Mouse (Mus musculus) kidney, postnatal 0 days (tissue): Measurements from ENCODE around the gene Txndc11. TPM values are rescaled to one million over a fixed set of nuclear protein-coding genes. Genes with fewer than 3 reads are reported as not detected.

Source experiments
- ATAC-seq: fragments of 200-750 bp; cut with Nextera tagmentation; replicated peaks from 2 replicates; pipeline ENCODE4 v1.8.0; 2017; ENCODE audit warnings: low read depth, moderate number of reproducible peaks, moderate TSS enrichment, moderate library complexity; ENCODE audit not compliant: low FRiP score
- DNase-seq: peaks from one replicate; pipeline ENCODE4 v3.0.0-alpha.2; 2016; ENCODE audit warnings: low spot score
- H3K27ac ChIP-seq: fragments of 300-500 bp; sonication (generic); 2 replicates; pipeline ENCODE4 v1.5.1; 2014; ENCODE audit warnings: mild to moderate bottlenecking
- H3K27me3 ChIP-seq: fragments of 300-500 bp; sonication (generic); 2 replicates; pipeline ENCODE4 v1.6.1; 2014; ENCODE audit warnings: low read length, mixed read lengths; ENCODE audit not compliant: insufficient read depth
- H3K36me3 ChIP-seq: fragments of 300-500 bp; sonication (generic); 2 replicates; pipeline ENCODE4 v1.6.1; 2014; ENCODE audit warnings: low read length, mixed read lengths; ENCODE audit not compliant: insufficient read depth
- H3K4me1 ChIP-seq: fragments of 300-500 bp; sonication (generic); replicated peaks from 2 replicates; pipeline ENCODE4 v1.6.1; 2014; ENCODE audit warnings: antibody characterized with exemption, low read length, mixed read lengths; ENCODE audit not compliant: insufficient read depth
- H3K4me2 ChIP-seq: fragments of 300-500 bp; sonication (generic); 2 replicates; pipeline ENCODE4 v1.6.1; 2014; ENCODE audit warnings: mild to moderate bottlenecking, low read length, moderate library complexity, mixed read lengths
- H3K4me3 ChIP-seq: fragments of 300-500 bp; sonication (generic); replicated peaks from 2 replicates; pipeline ENCODE4 v1.5.1; 2014; ENCODE audit warnings: low read depth, low read length
- H3K9ac ChIP-seq: fragments of 300-500 bp; sonication (generic); 2 replicates; pipeline ENCODE4 v1.6.1; 2014; ENCODE audit warnings: low read depth, low read length
- H3K9me3 ChIP-seq: fragments of 300-500 bp; sonication (generic); replicated peaks from 2 replicates; pipeline ENCODE4 v1.6.1; 2016; ENCODE audit warnings: low read length, inconsistent platforms, mixed read lengths
- CTCF ChIP-seq: IDR thresholded peaks from 2 replicates; pipeline ENCODE4 v1.5.1; 2016; ENCODE audit warnings: antibody characterized with exemption, low read depth, mild to moderate bottlenecking, moderate library complexity
- WGBS: fragments of 180-500 bp; shearing (Covaris S2); extraction: QIAGEN DNeasy Blood & Tissue Kit; methylation state at CpG from one replicate; pipeline ENCODE4 v1.1.7; 2014; 5-methylcytosine and 5-hydroxymethylcytosine counted together
- polyA plus RNA-seq: library from polyadenylated mRNA; unstranded; fragments of >200 nt; fragmentation: Nextera tagmentation; extraction: Ambion mirVana; gene quantifications from 2 replicates; pipeline ENCODE4 v1.2.1, GENCODE M21; 2015

Txndc11 gene
- polyA plus RNA-seq, 1 experiment from 2014 or later = 33.3 TPM

GRCm38 (mm10) chr16:11068666-11069065 lies 65.8 kb downstream of the Txndc11 start:
- Histone ChIP-seq H3K9me3 (no peaks in the 10 kb centered on the region), H3K27me3 (no peaks in the 10 kb centered on the region), H3K4me2 (no peak overlapping the region), H3K9ac (no peak overlapping the region), H3K36me3 (peaks cover 9% of the 10 kb centered on the region), H3K4me1 (peaks cover 21% of the 10 kb centered on the region), H3K4me3 (no peak overlapping the region), H3K27ac (0 out of 2 replicates have a peak overlapping the region, but pooled peaks have one; percentile 56)
- WGBS = 94% methylated on average over 3 of the region's 3 CpGs
- no peak for TF ChIP-seq CTCF
- DNase-seq = no peak
- no peak for ATAC-seq

DNA sequence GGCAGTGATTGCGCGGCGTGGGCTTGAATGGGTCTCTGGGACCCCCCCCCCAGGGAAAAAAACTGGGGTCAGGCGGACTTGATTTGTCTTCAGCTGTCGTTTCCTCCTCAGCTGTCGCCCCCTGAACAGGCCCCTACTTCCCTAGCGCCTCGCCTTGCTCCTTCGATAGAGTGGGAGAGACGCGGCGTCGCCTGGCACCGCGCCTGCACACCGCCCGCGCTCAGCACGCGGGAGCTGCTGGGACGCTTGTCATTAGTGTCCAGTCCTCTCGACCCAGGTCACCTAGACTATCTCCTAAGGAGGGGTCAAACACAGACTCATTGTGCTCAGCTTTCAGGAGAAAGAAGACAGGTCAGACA lies 67.6 kb downstream of the Txndc11 start:
- ATAC-seq = no peak
- H3K27me3 ChIP-seq = no peaks in the 10 kb centered on the region
- no peak for TF ChIP-seq CTCF
- peak overlapping the region; percentile 94 for H3K27ac ChIP-seq
- H3K4me2 ChIP-seq = peak overlapping the region; percentile 92
- H3K36me3 ChIP-seq = no peaks in the 10 kb centered on the region
- WGBS = under 1% methylated on average over 22 of the region's 22 CpGs
- H3K9me3 ChIP-seq = no peaks in the 10 kb centered on the region
- DNase-seq = peak; percentile 74
- H3K4me1 ChIP-seq = peaks cover 27% of the 10 kb centered on the region
- H3K9ac ChIP-seq = peak overlapping the region; percentile 90
- H3K4me3 ChIP-seq = peak overlapping the region; percentile 73

DNA sequence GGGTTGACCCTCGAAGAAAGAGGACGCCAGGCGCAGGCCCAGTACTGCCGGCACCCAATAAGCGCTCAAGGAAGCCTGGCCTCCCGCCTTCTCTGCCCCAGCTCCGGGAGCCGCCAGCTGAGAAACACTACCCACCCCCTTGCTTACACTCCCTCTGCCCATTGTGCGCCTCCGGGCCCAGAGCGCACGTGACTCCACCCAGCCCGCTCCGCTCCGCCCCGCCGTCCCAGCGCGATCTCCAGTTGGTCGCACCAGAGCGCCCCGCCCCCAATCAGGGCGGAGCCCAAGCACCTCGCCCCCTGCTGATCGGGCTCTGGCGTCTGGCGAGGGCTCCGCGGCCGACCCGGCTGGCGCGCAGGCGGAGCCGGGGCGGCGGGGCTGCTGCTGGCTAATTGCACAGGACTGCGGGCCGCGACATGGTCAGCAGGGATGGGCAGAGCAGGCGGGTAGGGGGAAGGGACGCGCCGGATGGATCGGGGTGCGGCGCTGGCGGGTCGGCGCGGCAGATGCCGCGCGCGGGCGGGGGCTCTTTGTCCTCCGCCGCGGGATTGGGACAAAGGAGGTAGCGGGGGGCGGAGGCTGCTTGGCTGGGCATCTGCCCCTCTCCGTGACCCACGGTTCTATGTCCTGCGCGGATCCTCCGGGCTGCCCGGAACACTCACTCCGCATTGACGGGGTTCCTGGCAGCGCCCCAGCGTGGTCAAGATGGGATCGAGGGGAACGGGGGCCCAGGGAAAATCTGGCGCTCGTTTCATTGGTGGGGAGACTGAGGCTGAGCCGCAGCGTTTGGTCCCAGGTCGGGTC lies 68.2 kb downstream of the Txndc11 start, which contains the start of gene Litaf:
Gene Litaf, minus strand, starts transcription at position 129 of the 804 bp plus-strand sequence.
- H3K27me3 ChIP-seq = no peaks in the 10 kb centered on the region
- H3K9me3 ChIP-seq = no peaks in the 10 kb centered on the region
- peak within 1 kb of the TSS; percentile 73 for H3K4me3 ChIP-seq
- H3K4me2 ChIP-seq = peak within 1 kb of the TSS; percentile 92
- H3K4me1 ChIP-seq = peaks cover 27% of the 10 kb centered on the region
- H3K36me3 ChIP-seq = no peaks in the 10 kb centered on the region
- H3K9ac ChIP-seq = peak within 1 kb of the TSS; percentile 90
- DNase-seq = peak; percentile 99
- peak; percentile 97 for ATAC-seq
- peak; percentile 53 for TF ChIP-seq CTCF
- H3K27ac ChIP-seq = peak within 1 kb of the TSS; percentile 94
- under 1% methylated on average over 72 of the region's 78 CpGs for WGBS

DNA sequence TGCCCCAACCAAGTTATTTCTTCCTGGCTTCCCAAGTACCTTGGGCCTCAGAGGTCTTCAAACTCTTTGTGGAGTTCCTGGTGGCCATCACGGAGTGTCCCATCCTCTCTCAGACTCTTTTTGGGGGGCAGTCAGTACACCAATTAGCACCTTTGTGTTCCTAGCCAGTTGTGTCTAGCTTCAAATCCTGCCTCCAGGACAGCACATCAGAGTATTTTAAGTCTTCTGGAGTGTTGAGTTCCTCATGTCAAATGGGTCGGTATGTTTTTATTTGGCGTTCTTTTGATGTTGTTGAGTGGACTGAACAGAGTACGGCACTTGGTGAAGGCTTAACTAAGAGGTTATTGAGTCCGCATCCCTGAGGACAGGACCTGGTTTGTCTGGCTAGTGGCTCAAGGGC lies 69.0 kb downstream of the Txndc11 start:
- WGBS = 57% methylated on average over 5 of the region's 5 CpGs
- peak overlapping the region; percentile 90; the same call in 1 of the 2 replicates for H3K9ac ChIP-seq
- H3K4me2 ChIP-seq = peak overlapping the region; percentile 92
- no peak for TF ChIP-seq CTCF
- no peaks in the 10 kb centered on the region for H3K27me3 ChIP-seq
- ATAC-seq (no peak), DNase-seq (no peak)
- no peaks in the 10 kb centered on the region for H3K9me3 ChIP-seq
- H3K27ac ChIP-seq = 0 out of 2 replicates have a peak overlapping the region, but pooled peaks have one; percentile 22
- no peaks in the 10 kb centered on the region for H3K36me3 ChIP-seq
- H3K4me1 ChIP-seq = peaks cover 27% of the 10 kb centered on the region
- peak overlapping the region; percentile 73; the same call in 1 of the 2 replicates for H3K4me3 ChIP-seq

- ATAC-seq (no peak), DNase-seq (no peak)
- Histone ChIP-seq H3K4me3 (no peak overlapping the region), H3K9ac (no peak overlapping the region), H3K27me3 (no peaks in the 10 kb centered on the region), H3K4me2 (no peak overlapping the region), H3K4me1 (peaks cover 24% of the 10 kb centered on the region), H3K9me3 (no peaks in the 10 kb centered on the region), H3K36me3 (no peaks in the 10 kb centered on the region), H3K27ac (no peak overlapping the region)
- TF ChIP-seq CTCF = no peak
- WGBS = 89% methylated on average over 6 of the region's 6 CpGs
Observed at GRCm38 (mm10) chr16:11064742-11065141, 69.7 kb downstream of the Txndc11 start.

- no peak for DNase-seq
- 92% methylated on average over 4 of the region's 4 CpGs for WGBS
Observed at GRCm38 (mm10) chr16:11064341-11064740, 70.1 kb downstream of the Txndc11 start.

More at GRCm38 (mm10) chr16:11064341-11064740, 70.1 kb downstream of the Txndc11 start:
- Histone ChIP-seq H3K4me1 (peaks cover 24% of the 10 kb centered on the region), H3K4me3 (no peak overlapping the region), H3K4me2 (no peak overlapping the region), H3K36me3 (no peaks in the 10 kb centered on the region), H3K27me3 (no peaks in the 10 kb centered on the region), H3K9me3 (no peaks in the 10 kb centered on the region), H3K27ac (no peak overlapping the region), H3K9ac (no peak overlapping the region)
- no peak for ATAC-seq
- no peak for TF ChIP-seq CTCF
